Mouse (Mus musculus): ENCODE results near the gene Igfbp7. TPM values are rescaled to one million over a fixed set of nuclear protein-coding genes. Genes with fewer than 3 reads are reported as not detected.

The Igfbp7 gene
- polyA plus RNA-seq (2012; fragmentation: generic; extraction: Trizol): 100 to 1,000 TPM; 129 to 378 TPM

GRCm38 (mm10) chr5:77407341-77408298 is at the start of gene Igfbp7:
Gene Igfbp7, minus strand, starts transcription at chr5:77408041.

GRCm38 (mm10) chr5:77309924-77310772 is 97.7 kb downstream of the Igfbp7 start, which contains the start of the genes Noa1 and Polr2b:
Gene Noa1, minus strand, starts transcription at chr5:77310084.
Gene Polr2b, plus strand, starts transcription at chr5:77310147.

Other genes starting within 250 kb of the Igfbp7 start
- under 1 TPM in 1 of 2 experiments, not detected in 1; 0.26 TPM for gene Spink2, start 196.6 kb downstream of the Igfbp7 start, polyA plus RNA-seq (2012; fragmentation: generic; extraction: Trizol)
- gene Rest, start 142.6 kb downstream of the Igfbp7 start, polyA plus RNA-seq (2012; fragmentation: generic; extraction: Trizol): 1 to 10 TPM in 1 of 2 experiments, under 1 TPM in 1; 0.80 to 7.2 TPM
- 10 to 100 TPM; 13.2 to 19.3 TPM for gene Noa1, start 98.0 kb downstream of the Igfbp7 start, polyA plus RNA-seq (2012; fragmentation: generic; extraction: Trizol)
- 10 to 100 TPM in 1 of 2 experiments, 1 to 10 TPM in 1; 2.8 to 21.2 TPM for gene Polr2b, start 97.9 kb downstream of the Igfbp7 start, polyA plus RNA-seq (2012; fragmentation: generic; extraction: Trizol)